Mouse (Mus musculus) ovary, postnatal 36 days (tissue): ENCODE measurements around the gene Lsm11.
"Not testable (repeated sequence)": the region's sequence is repeated elsewhere in the genome, so short reads cannot be mapped to it uniquely, and the experiment has no call there.

Source experiments
- DNase-seq: peaks from one replicate; pipeline ENCODE4 v3.0.0; 2022; ENCODE audit warnings: low spot score, mixed read lengths

Gene Lsm11

GRCm38 (mm10) chr11:45883270-45883931 lies 61.3 kb downstream of the Lsm11 start:
- no peak for DNase-seq

- no peak for DNase-seq
Measured at GRCm38 (mm10) chr11:45881683-45882068, 63.1 kb downstream of the Lsm11 start.

- DNase-seq, result no peak
Measured at GRCm38 (mm10) chr11:45881026-45881682, 63.6 kb downstream of the Lsm11 start.

- DNase-seq, result not testable (repeated sequence)
Measured at GRCm38 (mm10) chr11:45879366-45879765, 65.4 kb downstream of the Lsm11 start.
